Mouse (Mus musculus) embryonic facial prominence, embryonic 10.5 days (tissue): ENCODE results near the gene Sipa1. TPM values are rescaled to one million over a fixed set of nuclear protein-coding genes. Genes with fewer than 3 reads are reported as not detected.

Experiments used
- DNase-seq: peaks from one replicate; pipeline ENCODE4 v3.0.0-alpha.2; 2017; ENCODE audit warnings: low spot score
- H3K27ac ChIP-seq: fragments of 300-500 bp; sonication (generic); replicated peaks from 2 replicates; pipeline ENCODE4 v1.5.1; 2016; ENCODE audit warnings: mild to moderate bottlenecking
- H3K27me3 ChIP-seq: fragments of 300-500 bp; sonication (generic); replicated peaks from 2 replicates; pipeline ENCODE4 v1.6.1; 2016; ENCODE audit warnings: low read depth, mild to moderate bottlenecking; ENCODE audit not compliant: poor library complexity, severe bottlenecking
- H3K36me3 ChIP-seq: fragments of 300-500 bp; sonication (generic); replicated peaks from 2 replicates; pipeline ENCODE4 v1.6.1; 2016; ENCODE audit warnings: mild to moderate bottlenecking, moderate library complexity
- H3K4me1 ChIP-seq: fragments of 300-500 bp; sonication (generic); 2 replicates; pipeline ENCODE4 v1.6.1; 2016
- H3K4me3 ChIP-seq: fragments of 300-500 bp; sonication (generic); 2 replicates; pipeline ENCODE4 v1.5.1; 2016; ENCODE audit warnings: mild to moderate bottlenecking, moderate library complexity
- H3K9me3 ChIP-seq: fragments of 300-500 bp; sonication (generic); 2 replicates; pipeline ENCODE4 v1.6.1; 2016; ENCODE audit warnings: mild to moderate bottlenecking
- WGBS: fragments of 180-500 bp; shearing (Covaris S2); methylation state at CpG from one replicate; pipeline ENCODE4 v1.1.7; 2016; 5-methylcytosine and 5-hydroxymethylcytosine counted together
- polyA plus RNA-seq: library from polyadenylated mRNA; unstranded; fragments of >200 nt; fragmentation: Nextera tagmentation; extraction: Ambion mirVana; gene quantifications from 2 replicates; pipeline ENCODE4 v1.2.1, GENCODE M21; 2016

Sipa1 gene
- polyA plus RNA-seq, 1 experiment from 2014 or later = 28.7 TPM

- H3K4me1 ChIP-seq = peaks cover 14% of the 10 kb centered on the region
- no peak overlapping the region for H3K4me3 ChIP-seq
- WGBS = 92% methylated on average over 12 of the region's 12 CpGs
- H3K36me3 ChIP-seq = peaks cover 81% of the 10 kb centered on the region
- H3K27me3 ChIP-seq = no peaks in the 10 kb centered on the region
- H3K27ac ChIP-seq = no peak overlapping the region
- DNase-seq = no peak
- H3K9me3 ChIP-seq = no peaks in the 10 kb centered on the region
These were observed 20.7 kb upstream of the Sipa1 start for GRCm38 (mm10) chr19:5684236-5684635.

DNA sequence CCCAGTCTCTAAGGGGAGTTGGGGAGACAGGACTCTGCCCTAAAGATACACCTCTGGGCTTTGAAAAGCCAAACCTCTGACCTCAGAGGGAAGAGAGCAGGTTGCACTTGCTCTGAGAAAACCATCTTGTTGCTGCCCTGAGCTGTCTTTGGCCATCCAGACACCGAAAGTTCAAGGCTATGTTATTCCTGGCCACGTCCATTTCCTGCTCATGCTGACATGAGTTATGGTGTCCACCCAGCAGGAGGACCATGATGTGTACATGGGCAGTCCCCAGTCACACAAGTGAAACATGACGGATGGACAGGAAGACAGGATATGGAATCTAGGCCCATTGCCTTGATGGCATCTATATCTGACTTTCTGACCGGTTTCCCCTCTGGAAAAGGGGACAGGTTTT is 16.9 kb upstream of the Sipa1 start:
- no peaks in the 10 kb centered on the region for H3K9me3 ChIP-seq
- 92% methylated on average over 4 of the region's 4 CpGs for WGBS
- no peak for DNase-seq
- H3K4me1 ChIP-seq = no peaks in the 10 kb centered on the region
- H3K36me3 ChIP-seq = peaks cover 97% of the 10 kb centered on the region
- no peaks in the 10 kb centered on the region for H3K27me3 ChIP-seq
- no peak overlapping the region for H3K27ac ChIP-seq
- no peak overlapping the region for H3K4me3 ChIP-seq

DNA sequence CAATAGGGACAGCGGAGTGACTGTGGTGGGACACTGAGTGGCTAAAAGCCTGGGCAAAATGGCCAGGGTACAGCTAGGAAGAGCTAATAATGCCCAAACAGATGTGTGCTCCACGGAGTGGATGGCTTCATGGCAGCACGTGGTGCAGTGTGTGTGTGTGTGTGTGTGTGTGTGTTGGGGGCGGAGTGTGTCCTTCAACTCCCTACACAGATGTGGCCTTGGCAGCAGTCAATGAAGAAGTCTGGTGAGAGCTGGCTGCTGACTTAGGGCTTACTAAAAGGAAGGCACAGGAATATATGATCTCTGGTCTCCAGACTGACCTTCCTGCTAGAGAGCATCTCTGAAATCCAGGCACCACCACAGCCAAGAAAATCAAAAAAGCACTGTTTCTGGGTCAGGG is 4.9 kb upstream of the Sipa1 start:
- Histone ChIP-seq H3K27ac (no peak overlapping the region), H3K9me3 (no peaks in the 10 kb centered on the region), H3K36me3 (peaks cover 89% of the 10 kb centered on the region), H3K27me3 (no peaks in the 10 kb centered on the region), H3K4me3 (no peak overlapping the region), H3K4me1 (peaks cover 16% of the 10 kb centered on the region)
- DNase-seq = no peak
- WGBS = 89% methylated on average over 4 of the region's 4 CpGs

DNA sequence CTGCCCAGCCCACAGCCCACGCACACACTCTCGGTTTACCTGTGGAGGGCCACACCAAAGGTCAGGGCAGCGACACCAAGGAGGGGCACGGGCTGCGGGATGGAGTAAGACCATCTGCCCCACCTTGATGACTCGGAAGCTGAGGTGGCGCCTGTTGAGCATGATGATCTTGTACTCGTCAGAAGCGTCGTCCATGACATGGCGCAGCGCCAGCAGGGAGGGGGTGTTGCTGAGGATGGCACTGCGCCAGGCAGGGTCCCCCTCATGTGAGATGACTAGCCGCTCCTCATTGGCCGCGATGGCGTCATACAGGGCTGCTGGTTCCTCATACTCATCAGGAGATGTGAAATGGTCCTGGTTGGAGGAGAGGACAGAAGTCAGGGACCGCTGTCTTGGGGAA is 2.9 kb upstream of the Sipa1 start:
- Histone ChIP-seq H3K27ac (no peak overlapping the region), H3K4me1 (peaks cover 35% of the 10 kb centered on the region), H3K4me3 (peak overlapping the region; percentile 8; the same call in 1 of the 2 replicates), H3K36me3 (peaks cover 75% of the 10 kb centered on the region), H3K9me3 (no peaks in the 10 kb centered on the region), H3K27me3 (no peaks in the 10 kb centered on the region)
- DNase-seq = no peak
- WGBS = 95% methylated on average over 18 of the region's 18 CpGs

- no peaks in the 10 kb centered on the region for H3K9me3 ChIP-seq
- H3K27ac ChIP-seq = no peak overlapping the region
- H3K4me1 ChIP-seq = peaks cover 45% of the 10 kb centered on the region
- 90% methylated on average over 15 of the region's 15 CpGs for WGBS
- H3K4me3 ChIP-seq = 0 out of 2 replicates have a peak overlapping the region, but pooled peaks have one; percentile 12
- no peak for DNase-seq
- peaks cover 72% of the 10 kb centered on the region for H3K36me3 ChIP-seq
- no peaks in the 10 kb centered on the region for H3K27me3 ChIP-seq
These were observed 2.0 kb upstream of the Sipa1 start for GRCm38 (mm10) chr19:5665465-5665864.

- WGBS = 89% methylated on average over 10 of the region's 10 CpGs
- no peak for DNase-seq
- no peak overlapping the region; the same call in 1 of the 2 replicates for H3K27ac ChIP-seq
- peaks cover 72% of the 10 kb centered on the region for H3K36me3 ChIP-seq
- peak overlapping the region; percentile 21; the same call in 1 of the 2 replicates for H3K4me3 ChIP-seq
- H3K27me3 ChIP-seq = no peaks in the 10 kb centered on the region
- peaks cover 48% of the 10 kb centered on the region for H3K4me1 ChIP-seq
- no peaks in the 10 kb centered on the region for H3K9me3 ChIP-seq
These were observed 1.3 kb upstream of the Sipa1 start for GRCm38 (mm10) chr19:5664669-5665257.

- DNase-seq = no peak
- peak overlapping the region; percentile 67 for H3K4me3 ChIP-seq
- H3K9me3 ChIP-seq = no peaks in the 10 kb centered on the region
- peaks cover 70% of the 10 kb centered on the region for H3K36me3 ChIP-seq
- H3K27me3 ChIP-seq = no peaks in the 10 kb centered on the region
- peaks cover 52% of the 10 kb centered on the region for H3K4me1 ChIP-seq
- H3K27ac ChIP-seq = peak overlapping the region; percentile 86
- 75% methylated on average over 8 of the region's 8 CpGs for WGBS
These were observed 1.2 kb downstream of the Sipa1 start for GRCm38 (mm10) chr19:5662310-5662709.

- Histone ChIP-seq H3K27ac (peak overlapping the region; percentile 71), H3K27me3 (peaks cover 10% of the 10 kb centered on the region), H3K4me1 (peaks cover 52% of the 10 kb centered on the region), H3K4me3 (peak overlapping the region; percentile 35), H3K36me3 (peaks cover 69% of the 10 kb centered on the region), H3K9me3 (no peaks in the 10 kb centered on the region)
- WGBS = 80% methylated on average over 16 of the region's 16 CpGs
- DNase-seq = no peak
These were observed 2.4 kb downstream of the Sipa1 start for GRCm38 (mm10) chr19:5660942-5661751.

DNA sequence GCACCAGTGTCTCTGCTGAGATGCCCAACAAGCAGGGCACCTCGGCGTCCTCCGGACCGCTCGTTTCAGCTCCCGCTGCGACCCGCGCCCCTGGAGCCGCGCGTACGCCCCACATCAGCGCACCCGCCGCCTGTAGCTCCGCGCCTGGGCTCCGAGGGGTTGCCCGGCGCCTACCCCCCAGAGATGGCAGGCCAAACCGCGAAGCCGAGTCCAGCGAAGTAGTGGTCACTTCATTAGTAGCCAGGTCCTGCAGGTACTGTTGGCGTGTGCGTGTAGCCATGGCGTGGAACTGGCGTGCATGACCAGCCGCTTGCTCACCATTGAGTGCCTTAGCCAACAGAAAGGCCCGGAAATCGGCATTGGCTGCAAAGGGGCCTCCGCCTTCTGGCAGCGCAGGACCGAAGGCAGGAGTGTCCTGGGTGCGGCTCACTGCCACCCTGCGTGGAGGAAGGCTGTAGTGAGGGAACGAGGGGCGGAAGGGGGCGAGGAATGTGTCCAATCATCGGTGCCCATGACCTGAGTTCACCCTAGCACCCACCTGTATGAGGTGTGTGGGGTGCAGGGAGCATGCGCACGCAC is 8.7 kb downstream of the Sipa1 start:
- Histone ChIP-seq H3K27ac (peak overlapping the region; percentile 48; the same call in 1 of the 2 replicates), H3K9me3 (no peaks in the 10 kb centered on the region), H3K36me3 (peaks cover 79% of the 10 kb centered on the region), H3K4me3 (peak overlapping the region; percentile 62), H3K27me3 (peaks cover 60% of the 10 kb centered on the region), H3K4me1 (peaks cover 36% of the 10 kb centered on the region)
- peak; percentile 46 for DNase-seq
- WGBS = 5% methylated on average over 43 of the region's 43 CpGs

DNA sequence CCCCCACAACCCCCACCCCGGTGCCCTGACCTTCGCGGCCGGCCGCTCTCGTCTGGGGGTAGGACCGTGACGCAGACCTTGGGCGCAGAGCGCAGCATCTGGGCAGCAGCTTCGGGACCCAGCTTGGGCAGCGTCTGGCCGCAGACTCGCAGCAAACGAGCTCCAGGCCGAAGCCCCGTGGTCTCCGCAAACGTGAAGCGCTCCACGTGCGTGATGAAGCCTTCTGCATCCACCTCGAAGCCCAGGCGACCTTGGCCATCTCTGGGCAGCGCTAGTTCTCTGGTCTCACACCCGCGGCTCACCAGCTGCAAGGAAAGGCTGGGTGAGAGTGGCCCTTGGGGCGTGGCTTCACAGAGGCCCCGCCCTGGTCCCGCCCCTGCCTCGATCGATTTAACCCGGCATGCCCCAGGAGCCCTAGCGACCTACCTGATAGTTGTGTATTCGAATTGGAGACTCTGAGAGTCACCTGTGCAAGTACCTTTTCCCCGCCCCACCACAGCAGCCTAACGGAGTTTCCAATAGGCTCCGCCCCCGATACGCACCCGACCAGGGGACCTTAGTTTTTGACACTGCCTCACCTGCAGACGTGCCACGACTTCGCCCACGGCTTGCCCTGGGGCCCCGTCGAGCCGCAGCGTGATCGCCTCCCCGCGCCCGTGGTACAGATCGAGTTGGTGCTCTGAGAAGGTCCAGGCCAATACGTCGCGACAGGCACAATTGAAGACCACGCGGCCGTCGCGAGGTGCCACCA is 9.4 kb downstream of the Sipa1 start:
- Histone ChIP-seq H3K4me3 (peak overlapping the region; percentile 62), H3K4me1 (peaks cover 38% of the 10 kb centered on the region), H3K27me3 (peaks cover 60% of the 10 kb centered on the region), H3K9me3 (no peaks in the 10 kb centered on the region), H3K36me3 (peaks cover 74% of the 10 kb centered on the region), H3K27ac (peak overlapping the region; percentile 67)
- 4% methylated on average over 62 of the region's 62 CpGs for WGBS
- DNase-seq = peak; percentile 84

DNA sequence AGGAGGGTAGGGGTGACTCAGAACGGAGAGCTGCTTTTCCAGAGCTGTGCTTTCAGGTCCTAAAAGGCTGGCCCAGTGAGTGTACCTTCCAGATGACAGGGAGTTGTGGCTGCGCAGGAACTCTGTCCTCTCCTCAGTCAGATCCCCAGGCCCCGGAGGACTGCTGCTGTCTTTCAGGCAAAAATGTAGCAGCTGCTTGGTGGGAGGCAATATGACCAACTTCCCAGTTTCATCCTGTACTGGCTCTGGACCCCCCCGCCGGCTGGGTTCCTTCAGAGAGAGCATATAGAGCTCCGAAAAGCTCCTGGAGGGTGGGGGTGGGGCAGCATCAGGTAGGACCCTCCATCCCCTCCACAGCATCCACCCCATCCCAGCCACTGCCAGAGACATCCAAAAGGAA is 10.9 kb downstream of the Sipa1 start:
- H3K4me1 ChIP-seq = peaks cover 54% of the 10 kb centered on the region
- WGBS = 77% methylated on average over 6 of the region's 6 CpGs

More for the DNA sequence above, 10.9 kb downstream of the Sipa1 start:
- peaks cover 60% of the 10 kb centered on the region for H3K27me3 ChIP-seq
- no peak for DNase-seq
- no peak overlapping the region for H3K27ac ChIP-seq
- peaks cover 70% of the 10 kb centered on the region for H3K36me3 ChIP-seq
- H3K4me3 ChIP-seq = peak overlapping the region; percentile 9; the same call in 1 of the 2 replicates
- no peaks in the 10 kb centered on the region for H3K9me3 ChIP-seq
